ENCODE assay signal across 8 mouse cellular contexts in the genomic region with DNA sequence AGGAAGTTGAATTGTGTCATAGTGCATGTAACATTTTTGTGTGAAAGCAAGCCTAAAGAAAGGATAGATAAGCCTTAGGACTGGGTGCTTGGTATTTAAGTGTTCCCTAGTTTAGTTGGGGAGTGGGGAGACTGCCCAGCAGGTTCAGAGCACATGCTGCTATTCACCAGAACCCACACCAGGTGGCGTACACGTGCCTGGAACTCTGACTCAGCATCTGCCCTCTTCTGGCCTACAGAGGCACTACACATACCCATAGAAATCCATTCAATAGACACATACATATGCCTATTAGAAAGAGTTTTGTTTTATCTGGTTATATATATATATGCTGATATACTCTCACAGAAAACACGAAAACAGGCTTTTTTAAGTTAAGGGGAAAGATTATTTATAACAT. TPM values are rescaled to one million over a fixed set of nuclear protein-coding genes. Genes with fewer than 3 reads are reported as not detected.
DNase-seq lines count a peak whose midpoint lies in the region; ATAC-seq and TF ChIP-seq lines count a peak whose summit lies in the region.

No protein-coding gene starts in this region.

- H3K36me3 ChIP-seq in midbrain, embryonic 14.5 days (ENCODE audit: control insufficient read depth, insufficient read depth, low read length) = peaks cover 83% of the 10 kb centered on the region
- peaks cover 79% of the 10 kb centered on the region for H3K36me3 ChIP-seq in midbrain, embryonic 13.5 days
- peaks cover 11% of the 10 kb centered on the region for H3K36me3 ChIP-seq in liver, embryonic 14.5 days (replicated peaks; ENCODE audit: control insufficient read depth, insufficient read depth, low read depth)

- H3K4me1 ChIP-seq in midbrain, embryonic 14.5 days (ENCODE audit: control insufficient read depth, insufficient read depth, low read length) = no peaks in the 10 kb centered on the region
- no peaks in the 10 kb centered on the region for H3K4me1 ChIP-seq in midbrain, embryonic 13.5 days (replicated peaks)
- no peaks in the 10 kb centered on the region for H3K4me1 ChIP-seq in liver, embryonic 14.5 days (replicated peaks; ENCODE audit: control insufficient read depth in 2 of 2, insufficient read depth in 2 of 2, low read length in 1 of 2)

- 33% methylated on average over 3 of the region's 3 CpGs for WGBS in midbrain, embryonic 14.5 days
- WGBS in midbrain, embryonic 13.5 days = 29% methylated on average over 3 of the region's 3 CpGs
- WGBS in liver, embryonic 14.5 days (ENCODE audit: insufficient replicate concordance) = 17% methylated on average over 3 of the region's 3 CpGs

- DNase-seq in midbrain, embryonic 14.5 days = peak; percentile 60
- DNase-seq in ZHBTc4 (ENCODE audit: low read depth, low spot score) = peak; percentile 85
- DNase-seq in embryo, embryonic 9.5 days (ENCODE audit: extremely low spot score) = peak; percentile 56
- DNase-seq in liver, embryonic 14.5 days (ENCODE audit: low read depth in 3 of 3, low spot score in 3 of 3) = peak; percentile 51 to 58 (median 52)
- DNase-seq in right cerebral cortex, adult 2 months (ENCODE audit: low spot score in 2 of 2) = peak; percentile 70 to 75
- no peak for DNase-seq in MN1 (ENCODE audit: low spot score)

- ATAC-seq in midbrain, embryonic 14.5 days (ENCODE audit: low FRiP score, low TSS enrichment) = no peak
- no peak for ATAC-seq in midbrain, embryonic 13.5 days
- peak; percentile 96 for ATAC-seq in inflammation-experienced regulatory T-cells, adult 6 months
- no peak; the same call in 1 of the 2 replicates for ATAC-seq in liver, embryonic 14.5 days (ENCODE audit: insufficient read depth)

- no peak for TF ChIP-seq EP300 in liver, embryonic 14.5 days (IDR thresholded peaks at IDR 0.05; ENCODE audit: low read depth)

- TF ChIP-seq CTCF in liver, embryonic 14.5 days (IDR thresholded peaks at IDR 0.05; ENCODE audit: low read depth) = peak; percentile 100

- H3K9ac ChIP-seq in midbrain, embryonic 14.5 days (replicated peaks; ENCODE audit: low read length) = no peak overlapping the region
- no peak overlapping the region for H3K9ac ChIP-seq in midbrain, embryonic 13.5 days (replicated peaks)
- H3K9ac ChIP-seq in liver, embryonic 14.5 days (replicated peaks) = no peak overlapping the region

- H3K4me2 ChIP-seq in midbrain, embryonic 14.5 days (ENCODE audit: low read length) = no peak overlapping the region
- no peak overlapping the region for H3K4me2 ChIP-seq in midbrain, embryonic 13.5 days (replicated peaks)
- H3K4me2 ChIP-seq in liver, embryonic 14.5 days (ENCODE audit: low read depth) = no peak overlapping the region

- H3K27me3 ChIP-seq in midbrain, embryonic 14.5 days (ENCODE audit: control insufficient read depth, insufficient read depth, low read length) = no peaks in the 10 kb centered on the region
- H3K27me3 ChIP-seq in midbrain, embryonic 13.5 days = no peaks in the 10 kb centered on the region
- H3K27me3 ChIP-seq in liver, embryonic 14.5 days (ENCODE audit: control insufficient read depth, insufficient read depth, low read length) = no peaks in the 10 kb centered on the region

- H3K27ac ChIP-seq in midbrain, embryonic 14.5 days (replicated peaks; ENCODE audit: low read depth, low read length) = no peak overlapping the region
- no peak overlapping the region for H3K27ac ChIP-seq in midbrain, embryonic 13.5 days
- no peak overlapping the region for H3K27ac ChIP-seq in liver, embryonic 14.5 days

- H3K9me3 ChIP-seq in midbrain, embryonic 14.5 days (ENCODE audit: control insufficient read depth, low read length) = no peaks in the 10 kb centered on the region
- H3K9me3 ChIP-seq in midbrain, embryonic 13.5 days = no peaks in the 10 kb centered on the region
- no peaks in the 10 kb centered on the region for H3K9me3 ChIP-seq in liver, embryonic 14.5 days (ENCODE audit: control insufficient read depth, low read length)

- no peak overlapping the region for H3K4me3 ChIP-seq in midbrain, embryonic 14.5 days (replicated peaks; ENCODE audit: low read depth, low read length)
- no peak overlapping the region for H3K4me3 ChIP-seq in midbrain, embryonic 13.5 days (replicated peaks)
- no peak overlapping the region for H3K4me3 ChIP-seq in liver, embryonic 14.5 days (ENCODE audit: insufficient read depth in 1 of 2, low read depth in 2 of 2, low read length in 2 of 2)

RNA-seq across cellular contexts. Expression of a gene that starts 23.2 kb away (rescaled TPM):
- 2.2 and 3.9 TPM in 2 replicates for polyA plus RNA-seq in midbrain, embryonic 14.5 days (2014; fragmentation: Nextera tagmentation; extraction: Ambion mirVana)
- polyA plus RNA-seq in midbrain, embryonic 13.5 days (2015; fragmentation: Nextera tagmentation; extraction: Ambion mirVana) = 4.4 and 4.6 TPM in 2 replicates
- polyA plus RNA-seq in inflammation-experienced regulatory T-cells, adult 6 months (2017; shearing (Covaris generic)) = 1 to 10 TPM; 5.3 to 7.1 (median 6.7) TPM
- polyA plus RNA-seq in liver, embryonic 14.5 days (2012; rRNA removed) = 1.9 and 4.3 TPM in 2 replicates
- 4.9 TPM in 2 replicates for polyA plus RNA-seq in liver, embryonic 14.5 days (2014; fragmentation: Nextera tagmentation; extraction: Ambion mirVana)

RNA-seq across cellular contexts. Expression of a gene that starts 36.2 kb away (rescaled TPM):
- polyA plus RNA-seq in midbrain, embryonic 14.5 days (2014; fragmentation: Nextera tagmentation; extraction: Ambion mirVana) = 56.3 and 75.8 TPM in 2 replicates
- polyA plus RNA-seq in midbrain, embryonic 13.5 days (2015; fragmentation: Nextera tagmentation; extraction: Ambion mirVana) = 61.7 and 65.3 TPM in 2 replicates
- 10 to 100 TPM; 38.6 to 77.1 (median 52.5) TPM for polyA plus RNA-seq in inflammation-experienced regulatory T-cells, adult 6 months (2017; shearing (Covaris generic))
- polyA plus RNA-seq in liver, embryonic 14.5 days (2012; rRNA removed) = 8.7 and 15.7 TPM in 2 replicates
- 8.1 and 10.0 TPM in 2 replicates for polyA plus RNA-seq in liver, embryonic 14.5 days (2014; fragmentation: Nextera tagmentation; extraction: Ambion mirVana)
